Mouse (Mus musculus) liver, embryonic 14.5 days (tissue): ENCODE results near the gene Kcnq5. TPM values are rescaled to one million over a fixed set of nuclear protein-coding genes. Genes with fewer than 3 reads are reported as not detected.

ENCODE experiments used
- ATAC-seq: fragments of 200-750 bp; cut with Nextera tagmentation; 2 replicates; pipeline ENCODE4 v1.8.0; 2017; ENCODE audit warnings: moderate number of reproducible peaks, mild to moderate bottlenecking, moderate library complexity; ENCODE audit not compliant: insufficient read depth
- DNase-seq, 3 experiments: peaks; one replicate each; pipeline ENCODE4 v3.0.0-alpha.2; 2012 to 2013; ENCODE audit warnings: low read depth in 3 of 3, low spot score in 3 of 3
- H3K27ac ChIP-seq: fragments of 300-500 bp; sonication (generic); 2 replicates; pipeline ENCODE4 v1.5.1; 2014; ENCODE audit warnings: moderate library complexity, mild to moderate bottlenecking, control low read depth, inconsistent platforms
- H3K27me3 ChIP-seq: fragments of 300-500 bp; sonication (generic); 2 replicates; pipeline ENCODE4 v1.6.1; 2014; ENCODE audit warnings: mild to moderate bottlenecking, low read length, moderate library complexity; ENCODE audit not compliant: control insufficient read depth, insufficient read depth
- H3K36me3 ChIP-seq: fragments of 300-500 bp; sonication (generic); replicated peaks from 2 replicates; pipeline ENCODE4 v1.6.1; 2014; ENCODE audit warnings: low read depth; ENCODE audit not compliant: control insufficient read depth, insufficient read depth
- H3K4me1 ChIP-seq, 2 experiments: fragments of 200-500 bp in 1 of 2; fragments of 300-500 bp in 1 of 2; sonication (generic) in 1 of 2; replicated peaks; 2 replicates each; pipeline ENCODE4 v1.6.1; 2012 to 2014; ENCODE audit warnings: antibody characterized with exemption in 1 of 2, inconsistent platforms in 1 of 2, low read length in 1 of 2; ENCODE audit not compliant: control insufficient read depth in 2 of 2, insufficient read depth in 2 of 2
- H3K4me2 ChIP-seq: fragments of 300-500 bp; sonication (generic); 2 replicates; pipeline ENCODE4 v1.6.1; 2014; ENCODE audit warnings: low read depth, mild to moderate bottlenecking, control low read depth, moderate library complexity
- H3K4me3 ChIP-seq, 2 experiments: fragments of 200-500 bp in 1 of 2; fragments of 300-500 bp in 1 of 2; sonication (generic) in 1 of 2; 2 replicates each; pipeline ENCODE4 v1.5.1; 2012 to 2014; ENCODE audit warnings: low read depth in 2 of 2, low read length in 2 of 2, mild to moderate bottlenecking in 2 of 2, control low read depth in 1 of 2, inconsistent platforms in 1 of 2, moderate library complexity in 1 of 2; ENCODE audit not compliant: insufficient read depth in 1 of 2
- H3K9ac ChIP-seq: fragments of 300-500 bp; sonication (generic); replicated peaks from 2 replicates; pipeline ENCODE4 v1.6.1; 2014; ENCODE audit warnings: mild to moderate bottlenecking, control low read depth, moderate library complexity
- H3K9me3 ChIP-seq: fragments of 300-500 bp; sonication (generic); 2 replicates; pipeline ENCODE4 v1.6.1; 2016; ENCODE audit warnings: low read length, mixed read lengths; ENCODE audit not compliant: control insufficient read depth
- CTCF ChIP-seq: IDR thresholded peaks from 2 replicates; pipeline ENCODE4 v1.5.1; 2016; ENCODE audit warnings: antibody characterized with exemption, low read depth, control low read depth
- EP300 ChIP-seq: IDR thresholded peaks from 2 replicates; pipeline ENCODE4 v1.6.1; 2016; ENCODE audit warnings: antibody characterized with exemption, low read depth
- WGBS: fragments of 180-500 bp; shearing (Covaris S2); extraction: QIAGEN DNeasy Blood & Tissue Kit; methylation state at CpG from one replicate; pipeline ENCODE4 v1.1.7; 2014; ENCODE audit not compliant: insufficient replicate concordance; 5-methylcytosine and 5-hydroxymethylcytosine counted together
- polyA plus RNA-seq, 2 experiments: library from polyadenylated mRNA; depleted of rRNA in 1 of 2; stranded (reverse) in 1 of 2; unstranded in 1 of 2; fragments of >200 nt; fragmentation: Nextera tagmentation in 1 of 2; extraction: Ambion mirVana in 1 of 2; gene quantifications; 2 replicates each; pipeline versions ENCODE4 v1.2.1 to v1.2.3; 2012 to 2014

Gene Kcnq5
- polyA plus RNA-seq, 2 experiments, result 0.11 TPM; not detected in 1

DNA sequence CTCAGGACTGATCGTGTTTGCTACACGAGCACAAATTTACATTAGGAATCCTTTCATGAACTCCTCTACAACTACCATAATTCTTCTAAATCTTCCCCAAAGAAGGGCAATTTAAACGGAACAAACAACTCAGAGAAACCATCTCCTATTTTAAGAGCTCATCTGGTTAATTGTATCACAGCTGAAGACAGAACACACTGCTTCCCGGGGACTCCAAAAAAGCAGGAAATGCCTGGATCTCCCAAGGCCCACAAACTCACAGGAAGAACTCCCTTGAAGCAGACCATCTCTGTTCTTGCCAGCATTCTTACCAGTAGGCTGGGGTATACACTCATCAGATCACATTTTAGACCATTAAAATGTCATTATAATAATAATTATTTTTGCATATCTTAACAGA, 3.7 kb downstream of the Kcnq5 start:
- peaks cover 19% of the 10 kb centered on the region for H3K27me3 ChIP-seq

DNA sequence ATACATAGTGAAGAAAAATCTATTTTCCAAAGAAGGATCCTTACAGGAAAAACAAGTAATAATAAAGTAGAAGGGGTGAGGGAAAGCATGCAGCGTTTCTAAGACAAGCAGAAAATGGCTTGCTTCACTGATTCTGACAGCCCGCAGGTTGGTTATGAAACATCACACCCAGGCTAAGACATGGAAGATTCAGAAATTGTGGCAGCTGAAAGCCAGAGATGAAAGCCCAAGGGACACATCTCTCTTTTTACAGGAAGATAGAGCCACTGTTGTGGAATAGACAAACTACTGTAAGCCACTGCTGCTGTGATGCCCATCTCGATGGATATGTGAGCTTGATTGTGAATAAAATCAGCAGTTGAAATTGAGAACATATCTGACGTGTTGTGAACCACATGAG, 20.9 kb downstream of the Kcnq5 start:
- ATAC-seq, result no peak
- TF ChIP-seq CTCF (no peak), EP300 (no peak)

More for the DNA sequence above, 3.7 kb downstream of the Kcnq5 start:
- Histone ChIP-seq H3K4me2 (no peak overlapping the region), H3K4me1 (peaks cover 0 to 4% of the 10 kb centered on the region in 2 experiments; a peak in 1 of 4 replicates), H3K9me3 (no peaks in the 10 kb centered on the region), H3K27ac (no peak overlapping the region), H3K36me3 (no peaks in the 10 kb centered on the region), H3K4me3 (no peak overlapping the region), H3K9ac (no peak overlapping the region)
- ATAC-seq (no peak), DNase-seq (no peak)
- 42% methylated on average over 4 of the region's 4 CpGs for WGBS
- TF ChIP-seq CTCF, result no peak
- no peak for TF ChIP-seq EP300

DNA sequence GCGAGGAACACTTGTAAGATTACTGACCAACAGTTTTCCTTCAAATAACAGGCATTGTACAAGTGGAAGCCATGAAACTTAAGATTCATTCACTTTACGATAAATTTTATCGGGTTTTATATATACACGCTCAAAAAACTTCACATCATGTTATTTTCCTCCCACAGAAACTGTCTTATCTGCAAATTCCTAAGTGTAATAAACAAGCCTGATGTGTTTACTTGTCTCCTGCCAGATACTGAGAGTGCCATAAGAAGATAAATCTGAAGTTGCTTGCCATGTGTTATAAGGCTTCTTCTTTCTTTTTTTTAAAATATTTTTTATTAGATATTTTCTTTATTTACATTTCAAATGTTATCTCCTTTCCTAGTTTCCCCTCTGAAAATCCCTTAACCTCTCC, 34.6 kb downstream of the Kcnq5 start:
- no peak for ATAC-seq
- no peak overlapping the region for H3K4me2 ChIP-seq
- 61% methylated on average over 4 of the region's 4 CpGs for WGBS
- no peaks in the 10 kb centered on the region for H3K36me3 ChIP-seq
- H3K4me1 ChIP-seq, result no peaks in the 10 kb centered on the region
- H3K27me3 ChIP-seq, result no peaks in the 10 kb centered on the region
- no peaks in the 10 kb centered on the region for H3K9me3 ChIP-seq
- no peak overlapping the region for H3K9ac ChIP-seq
- H3K4me3 ChIP-seq, result no peak overlapping the region
- no peak overlapping the region for H3K27ac ChIP-seq
- TF ChIP-seq EP300 (no peak), CTCF (no peak)
- DNase-seq, result no peak

More for the DNA sequence above, 20.9 kb downstream of the Kcnq5 start:
- Histone ChIP-seq H3K4me2 (no peak overlapping the region), H3K4me3 (no peak overlapping the region), H3K36me3 (no peaks in the 10 kb centered on the region), H3K27me3 (no peaks in the 10 kb centered on the region), H3K27ac (no peak overlapping the region), H3K4me1 (no peaks in the 10 kb centered on the region), H3K9ac (no peak overlapping the region), H3K9me3 (no peaks in the 10 kb centered on the region)
- 57% methylated on average over 4 of the region's 4 CpGs for WGBS
- DNase-seq, result no peak

- H3K27ac ChIP-seq, result no peak overlapping the region
- no peaks in the 10 kb centered on the region for H3K36me3 ChIP-seq
- H3K4me1 ChIP-seq, result no peaks in the 10 kb centered on the region
- no peak overlapping the region for H3K9ac ChIP-seq
- no peak for ATAC-seq
- H3K27me3 ChIP-seq, result no peaks in the 10 kb centered on the region
- WGBS, result 59% methylated on average over 1 of the region's 1 CpGs
- DNase-seq, result no peak
- no peaks in the 10 kb centered on the region for H3K9me3 ChIP-seq
- TF ChIP-seq CTCF, result no peak
- TF ChIP-seq EP300, result no peak
- H3K4me2 ChIP-seq, result no peak overlapping the region
- no peak overlapping the region for H3K4me3 ChIP-seq
Observed at GRCm38 (mm10) chr1:21923293-21923642, 38.5 kb downstream of the Kcnq5 start.

DNA sequence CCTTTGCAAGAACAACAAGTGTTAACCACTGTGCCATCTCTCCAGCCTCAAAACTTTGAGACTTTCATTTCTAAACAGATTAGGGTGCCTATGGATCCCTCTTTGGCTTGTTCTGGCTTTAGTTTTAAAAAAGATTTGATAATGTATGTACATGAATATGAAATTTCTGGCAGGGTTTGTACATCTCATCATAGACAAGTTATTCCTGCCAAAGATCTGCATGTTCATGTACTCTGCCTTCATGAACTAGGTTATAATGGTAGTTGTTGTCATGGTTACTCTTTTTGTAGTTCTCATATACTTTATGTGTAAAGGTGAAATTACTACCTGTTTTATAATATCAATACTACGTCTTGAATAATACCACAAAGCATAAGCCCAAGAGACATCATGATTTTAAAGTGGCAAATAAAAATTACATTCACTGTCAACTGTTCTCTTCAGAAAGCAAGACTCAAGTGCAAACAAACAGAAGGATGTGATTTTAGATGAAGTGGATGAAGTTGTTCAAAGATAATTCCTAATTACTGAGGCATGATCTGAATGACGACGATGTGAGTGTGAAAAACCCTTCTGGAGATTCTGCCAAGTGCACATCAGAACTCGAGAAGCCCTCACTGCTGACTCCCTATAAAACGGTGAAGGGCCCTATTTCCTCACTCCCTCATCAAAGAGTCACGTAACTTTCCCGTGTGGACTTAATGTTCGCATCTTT, 39.0 kb downstream of the Kcnq5 start:
- H3K4me2 ChIP-seq, result no peak overlapping the region
- 62% methylated on average over 8 of the region's 8 CpGs for WGBS
- DNase-seq, result no peak
- H3K27ac ChIP-seq, result no peak overlapping the region
- no peak overlapping the region for H3K4me3 ChIP-seq
- H3K4me1 ChIP-seq, result no peaks in the 10 kb centered on the region
- no peaks in the 10 kb centered on the region for H3K27me3 ChIP-seq
- TF ChIP-seq EP300 (no peak), CTCF (no peak)
- no peak overlapping the region for H3K9ac ChIP-seq
- no peaks in the 10 kb centered on the region for H3K9me3 ChIP-seq
- H3K36me3 ChIP-seq, result no peaks in the 10 kb centered on the region
- no peak for ATAC-seq
